In genomic region chr11:121627521-121627920, GRCm38 (mm10) we compare ENCODE assay signal across 25 mouse cellular contexts.
"Had no signal": no experiment of that assay in that cellular context is flagged by ENCODE, and none has a peak within 500 bp of the region (broad histone marks: within the 10 kb centered on the region; RNA-seq: fewer than 3 reads in every experiment).

No protein-coding gene starts in this region.

- H3K27me3 ChIP-seq: heart, embryonic 13.5 days; heart, embryonic 15.5 days; hindbrain, embryonic 13.5 days; hindbrain, embryonic 15.5 days; intestine, embryonic 15.5 days; kidney, embryonic 15.5 days; limb, embryonic 13.5 days; limb, embryonic 15.5 days; liver, embryonic 12.5 days had no signal

- H3K4me1 ChIP-seq: heart, embryonic 13.5 days; heart, embryonic 15.5 days; hindbrain, embryonic 13.5 days; hindbrain, embryonic 15.5 days; intestine, embryonic 15.5 days; kidney, embryonic 15.5 days; limb, embryonic 13.5 days; limb, embryonic 15.5 days; liver, embryonic 12.5 days had no signal

- H3K4me3 ChIP-seq: heart, embryonic 10.5 days; heart, embryonic 13.5 days; heart, embryonic 15.5 days; hindbrain, embryonic 13.5 days; hindbrain, embryonic 15.5 days; intestine, embryonic 15.5 days; kidney, embryonic 15.5 days; limb, embryonic 13.5 days; limb, embryonic 15.5 days; liver, embryonic 12.5 days had no signal

- H3K4me2 ChIP-seq: heart, embryonic 13.5 days; heart, embryonic 15.5 days; hindbrain, embryonic 13.5 days; hindbrain, embryonic 15.5 days; intestine, embryonic 15.5 days; kidney, embryonic 15.5 days; limb, embryonic 13.5 days; limb, embryonic 15.5 days; liver, embryonic 12.5 days had no signal

- ATAC-seq: hindbrain, postnatal 0 days; intestine, embryonic 15.5 days; liver, embryonic 12.5 days had no signal

- H3K9ac ChIP-seq: heart, embryonic 13.5 days; heart, embryonic 15.5 days; hindbrain, embryonic 13.5 days; hindbrain, embryonic 15.5 days; intestine, embryonic 15.5 days; kidney, embryonic 15.5 days; limb, embryonic 13.5 days; limb, embryonic 15.5 days; liver, embryonic 12.5 days had no signal

- H3K27ac ChIP-seq: heart, embryonic 10.5 days; heart, embryonic 13.5 days; heart, embryonic 15.5 days; hindbrain, embryonic 13.5 days; hindbrain, embryonic 15.5 days; hindbrain, postnatal 0 days; intestine, embryonic 15.5 days; kidney, embryonic 15.5 days; kidney, postnatal 0 days; limb, embryonic 13.5 days; limb, embryonic 15.5 days; liver, embryonic 12.5 days had no signal

- H3K9me3 ChIP-seq: heart, embryonic 10.5 days; heart, embryonic 13.5 days; heart, embryonic 15.5 days; hindbrain, embryonic 13.5 days; hindbrain, embryonic 15.5 days; intestine, embryonic 15.5 days; kidney, embryonic 15.5 days; limb, embryonic 13.5 days; limb, embryonic 15.5 days; liver, embryonic 12.5 days had no signal

- DNase-seq: gastrocnemius, postnatal 14 days; gastrocnemius, postnatal 36 days; heart, adult 18-20 months; heart, postnatal 14 days; heart, postnatal 36 days; kidney, adult 11 months; kidney, adult 2 months; kidney, adult 9 months; kidney, postnatal 14 days; kidney, postnatal 36 days; layer of hippocampus, adult 9-11 months; layer of hippocampus, postnatal 36 days; left cerebral cortex, postnatal 4 days had no signal
